Mouse (Mus musculus) layer of hippocampus, adult 11-12 months (tissue): ENCODE measurements around the gene Gm11937.

Experiments used
- DNase-seq: peaks from one replicate; pipeline ENCODE4 v3.0.0; 2022; ENCODE audit warnings: low spot score

The Gm11937 gene

GRCm38 (mm10) chr11:99581564-99581963 is 28.4 kb downstream of the Gm11937 start:
- no peak for DNase-seq

GRCm38 (mm10) chr11:99581051-99581450 is 28.9 kb downstream of the Gm11937 start:
- no peak for DNase-seq

GRCm38 (mm10) chr11:99580636-99581035 is 29.4 kb downstream of the Gm11937 start, which contains the start of gene Krtap1-5:
TSS of gene Krtap1-5 (minus strand) at chr11:99581016.
- no peak for DNase-seq

GRCm38 (mm10) chr11:99574106-99574505 is 35.9 kb downstream of the Gm11937 start:
- DNase-seq: peak; percentile 67

- DNase-seq: no peak
These were observed 36.8 kb downstream of the Gm11937 start for GRCm38 (mm10) chr11:99573164-99573563.

- no peak for DNase-seq
These were observed 43.5 kb downstream of the Gm11937 start, which contains the start of gene Krtap3-1 for GRCm38 (mm10) chr11:99566530-99566929. TSS of gene Krtap3-1 (minus strand) at chr11:99566630.

- no peak for DNase-seq
These were observed 47.4 kb downstream of the Gm11937 start for GRCm38 (mm10) chr11:99562580-99562979.
